Mouse (Mus musculus) urinary bladder, postnatal 25 days (tissue): ENCODE results near the gene Colgalt2.
"Not testable (repeated sequence)": the region's sequence is repeated elsewhere in the genome, so short reads cannot be mapped to it uniquely, and the experiment has no call there.

Experiments used
- DNase-seq: peaks from one replicate; pipeline ENCODE4 v3.0.0; 2022; ENCODE audit warnings: low spot score

Colgalt2 gene

GRCm38 (mm10) chr1:152417602-152418001 is 18.0 kb downstream of the Colgalt2 start:
- DNase-seq, result no peak

- no peak for DNase-seq
Measured at GRCm38 (mm10) chr1:152422295-152422694, 22.7 kb downstream of the Colgalt2 start.

GRCm38 (mm10) chr1:152423052-152423451 is 23.4 kb downstream of the Colgalt2 start:
- DNase-seq, result no peak

DNA sequence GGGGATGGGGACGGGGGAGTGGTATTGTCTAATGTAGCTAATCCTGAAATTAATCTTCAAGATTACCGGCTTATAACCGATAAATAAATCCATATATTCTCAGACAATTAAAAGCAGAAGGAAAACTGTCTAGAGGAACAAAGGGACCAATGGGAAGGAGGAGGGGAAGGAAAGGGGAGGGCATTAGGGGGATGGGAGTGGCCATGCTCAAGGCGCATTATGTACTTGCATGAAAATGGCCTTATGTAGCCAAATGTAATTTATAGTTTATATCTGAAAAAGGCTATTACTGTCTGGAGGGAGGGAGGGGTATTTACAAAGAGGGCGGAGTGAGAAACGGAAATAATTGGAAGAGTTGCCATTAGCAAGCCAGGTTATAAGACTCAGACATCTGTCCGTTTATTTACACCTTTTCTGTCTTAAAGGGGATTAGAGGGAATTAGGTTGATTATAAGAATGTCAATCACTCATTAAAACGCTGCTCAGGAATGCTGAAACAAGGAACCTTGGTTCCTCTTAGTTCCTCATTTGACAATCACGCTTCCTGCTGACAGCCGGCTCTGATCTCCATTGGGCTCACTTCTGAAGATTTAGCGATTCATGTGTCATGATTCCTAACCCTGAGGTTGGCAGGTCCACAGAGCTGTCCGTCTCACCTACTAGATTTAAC is 28.4 kb downstream of the Colgalt2 start:
- no peak for DNase-seq

GRCm38 (mm10) chr1:152429805-152430204 is 30.2 kb downstream of the Colgalt2 start:
- no peak for DNase-seq

DNA sequence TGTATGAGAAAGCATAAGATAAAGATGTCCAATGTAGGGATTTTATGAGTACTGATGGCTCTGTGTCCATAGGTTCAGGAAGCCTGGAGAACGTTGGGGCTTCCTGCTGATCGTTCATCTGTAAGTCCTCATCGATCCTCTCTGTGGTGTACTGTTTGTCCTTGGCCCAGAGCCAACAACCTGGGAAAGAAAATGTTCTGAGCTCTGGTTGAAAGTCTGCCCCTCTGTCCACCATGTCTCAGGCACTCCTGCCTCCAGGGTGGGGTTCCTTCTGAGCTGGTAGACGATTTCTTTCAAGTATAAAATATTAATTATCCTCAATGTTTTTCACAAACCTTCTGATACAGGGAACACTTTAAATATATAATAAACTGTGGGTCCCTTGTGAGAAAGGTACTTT is 34.5 kb downstream of the Colgalt2 start:
- DNase-seq, result no peak

- DNase-seq, result not testable (repeated sequence)
Measured at GRCm38 (mm10) chr1:152437518-152437917, 37.9 kb downstream of the Colgalt2 start.

- no peak for DNase-seq
Measured at GRCm38 (mm10) chr1:152439408-152439807, 39.8 kb downstream of the Colgalt2 start.

DNA sequence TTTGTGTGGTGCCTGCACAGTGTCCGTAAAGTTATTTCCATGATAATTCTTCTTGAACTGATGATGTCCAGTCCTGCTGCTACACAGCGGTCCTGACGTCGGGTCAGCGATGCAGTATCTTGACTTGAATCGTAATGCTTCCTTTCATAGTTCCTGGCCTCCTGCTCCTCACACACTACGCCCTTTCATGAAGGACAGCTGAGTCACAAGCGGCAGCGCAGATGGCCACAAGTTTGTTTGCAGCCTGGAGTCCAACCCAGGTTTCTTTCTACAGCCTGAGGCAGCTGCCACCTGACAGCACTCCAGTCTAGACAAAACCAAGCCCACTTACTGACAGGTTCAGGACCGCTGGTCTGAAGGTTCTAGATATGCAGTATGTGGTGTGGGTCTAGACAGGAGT is 40.2 kb downstream of the Colgalt2 start:
- DNase-seq, result no peak

DNA sequence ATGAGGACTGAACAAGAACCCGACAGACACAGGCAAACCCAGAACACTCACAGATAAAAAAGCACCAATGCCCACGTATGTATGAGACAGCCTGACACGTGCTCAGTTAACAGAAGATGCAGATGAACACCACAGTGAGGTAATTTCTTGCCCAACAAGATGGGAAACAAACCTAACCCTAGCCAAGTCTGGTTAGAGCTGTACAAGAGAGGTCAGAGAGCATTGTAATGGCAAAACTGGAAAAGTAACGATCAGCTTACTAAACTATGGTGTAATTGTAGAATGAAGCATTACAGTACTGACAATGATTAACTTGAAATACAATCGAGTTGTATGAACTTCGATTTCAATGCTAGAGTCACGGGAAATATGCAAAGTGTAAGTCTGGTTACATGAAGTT is 45.0 kb downstream of the Colgalt2 start:
- DNase-seq, result no peak

- DNase-seq, result no peak
Measured at GRCm38 (mm10) chr1:152445925-152446324, 46.3 kb downstream of the Colgalt2 start.

- no peak for DNase-seq
Measured at GRCm38 (mm10) chr1:152454536-152454935, 54.9 kb downstream of the Colgalt2 start.

- DNase-seq, result no peak
Measured at GRCm38 (mm10) chr1:152455275-152456243, 55.9 kb downstream of the Colgalt2 start.

GRCm38 (mm10) chr1:152456266-152456665 is 56.6 kb downstream of the Colgalt2 start:
- DNase-seq, result no peak

DNA sequence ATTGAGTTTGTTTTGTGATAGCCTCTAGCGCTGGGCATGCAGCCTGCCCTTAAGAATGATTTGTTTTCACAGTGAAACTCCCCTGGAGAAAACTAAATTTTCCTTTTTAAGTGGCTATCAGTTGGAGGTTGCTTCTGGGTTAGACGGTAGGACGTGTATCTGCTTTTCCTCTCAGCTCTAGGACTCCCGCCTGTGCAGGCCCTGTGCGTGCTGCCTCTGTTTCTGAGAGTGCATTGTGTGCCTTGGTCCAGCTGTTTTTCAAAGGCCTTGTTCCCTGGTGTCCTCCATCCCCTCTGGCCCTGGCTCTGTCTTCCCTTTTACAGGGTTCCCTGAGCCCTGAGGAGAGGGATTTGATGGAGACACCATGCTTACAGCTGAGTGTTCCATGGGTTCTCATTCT is 58.0 kb downstream of the Colgalt2 start:
- no peak for DNase-seq

GRCm38 (mm10) chr1:152458996-152459395 is 59.4 kb downstream of the Colgalt2 start:
- no peak for DNase-seq

DNA sequence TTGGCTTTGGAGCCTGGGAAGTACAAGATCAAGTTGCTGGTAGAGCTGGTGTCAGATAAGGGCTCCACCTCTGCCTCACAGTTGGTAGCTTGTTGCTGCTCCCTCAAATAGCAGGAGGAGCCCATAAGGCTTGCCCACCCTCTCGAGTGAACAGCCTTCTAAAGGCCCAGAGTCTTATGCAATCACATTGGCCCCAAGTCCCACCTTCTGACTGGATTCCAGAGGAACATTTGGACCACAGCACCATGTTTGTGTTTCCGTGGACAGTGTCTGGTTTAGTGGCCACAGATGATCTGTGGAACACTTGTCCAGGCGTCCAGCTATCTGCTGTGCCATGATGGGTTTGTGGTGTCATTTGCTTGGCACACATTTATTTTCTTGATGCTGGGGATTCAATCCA is 61.3 kb downstream of the Colgalt2 start:
- DNase-seq, result no peak

DNA sequence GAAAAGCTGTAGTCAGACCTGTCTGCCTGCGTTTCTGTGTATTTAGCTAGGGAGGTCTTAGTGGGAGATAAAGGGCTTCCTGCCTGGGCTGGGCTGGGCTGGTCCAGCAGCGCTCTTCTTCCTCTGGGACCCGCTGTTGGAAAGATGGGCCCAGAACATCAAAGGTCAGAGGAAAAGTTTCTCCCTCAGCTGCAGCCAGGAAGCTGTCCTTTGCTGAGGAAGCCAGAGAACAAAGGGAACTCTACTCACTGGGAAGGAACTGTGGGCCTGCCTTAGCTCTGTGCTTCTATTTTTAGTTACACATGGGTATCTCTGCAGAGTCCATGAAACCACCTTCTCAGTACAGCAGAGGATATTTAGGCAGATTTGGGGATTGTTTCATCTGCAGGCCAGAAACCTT is 62.2 kb downstream of the Colgalt2 start:
- DNase-seq, result no peak

GRCm38 (mm10) chr1:152462348-152462747 is 62.7 kb downstream of the Colgalt2 start:
- no peak for DNase-seq

DNA sequence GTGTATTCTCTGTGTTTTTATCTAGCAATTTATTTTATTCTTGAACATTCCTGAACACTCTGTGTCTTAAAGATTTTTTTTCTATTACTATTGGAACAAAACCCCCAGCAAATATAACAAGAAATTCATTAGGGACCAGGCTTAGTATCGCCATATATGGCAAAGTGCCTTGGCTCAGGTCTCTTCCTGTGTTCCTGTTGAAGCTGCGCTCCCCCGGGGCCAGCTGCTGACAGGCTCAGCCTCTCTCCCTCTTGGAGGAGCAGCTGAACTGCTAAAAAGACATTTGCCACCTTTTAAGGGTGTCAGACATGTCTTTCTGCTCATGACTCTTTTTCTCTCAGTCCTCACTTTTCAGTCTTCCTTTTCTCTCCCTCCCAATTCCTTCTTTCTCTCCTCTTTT is 66.7 kb downstream of the Colgalt2 start:
- no peak for DNase-seq

- DNase-seq, result no peak
Measured at GRCm38 (mm10) chr1:152468443-152468842, 68.8 kb downstream of the Colgalt2 start.

DNA sequence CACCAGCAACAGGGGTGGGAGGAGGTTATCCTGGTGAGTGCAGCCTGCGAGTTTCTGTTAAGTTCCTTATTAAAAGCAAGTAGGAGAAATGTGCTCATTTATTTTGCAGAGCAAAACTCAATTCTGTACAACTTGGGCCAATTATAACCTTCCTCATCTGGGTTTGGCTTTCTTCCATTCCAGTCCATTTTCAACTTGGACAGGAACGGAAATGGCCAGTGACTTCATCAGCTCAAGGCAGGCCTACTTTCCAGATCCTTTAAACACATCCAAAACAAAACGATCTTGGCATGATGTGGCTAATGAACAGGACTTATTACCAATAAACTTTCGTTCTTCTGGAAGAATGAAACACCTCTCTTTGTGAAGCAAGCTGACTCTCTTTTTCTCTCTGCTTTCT is 76.5 kb downstream of the Colgalt2 start:
- DNase-seq, result no peak

GRCm38 (mm10) chr1:152490842-152491241 is 91.2 kb downstream of the Colgalt2 start:
- DNase-seq, result no peak
